Mouse (Mus musculus): ENCODE measurements around the gene Fstl5. TPM values are rescaled to one million over a fixed set of nuclear protein-coding genes. Genes with fewer than 3 reads are reported as not detected.
"Not testable (repeated sequence)": the region's sequence is repeated elsewhere in the genome, so short reads cannot be mapped to it uniquely, and the experiment has no call there.

Fstl5 gene
- total and polyA plus RNA-seq, 3 experiments: not detected

- in situ Hi-C loops (cut with MboI; ENCODE audit: low pct_ligation_motif_present, low pct_unique_long_range_greater_than_20kb, low sequenced_read_pairs) (no loop called here), dilution Hi-C loops (cut with MboI; ENCODE audit: extremely low pct_ligation_motif_present, extremely low pct_unique_long_range_greater_than_20kb, low sequenced_read_pairs) (no loop called here)
- H3K9ac ChIP-seq (ENCODE audit: insufficient read depth, low read depth): no peak overlapping the region
- no peak for DNase-seq (ENCODE audit: extremely low read depth)
- no peak overlapping the region for H3K4me3 ChIP-seq (replicated peaks in 1 of 3; ENCODE audit: low read depth in 2 of 3, low read length in 2 of 3, poor library complexity in 1 of 3)
- H3K4me1 ChIP-seq (ENCODE audit: control insufficient read depth in 1 of 2, insufficient read depth in 2 of 2): no peaks in the 10 kb centered on the region
- H3K27ac ChIP-seq (ENCODE audit: insufficient read depth, low read depth): no peak overlapping the region
- no peaks in the 10 kb centered on the region for H3K36me3 ChIP-seq (replicated peaks in 1 of 2; ENCODE audit: control insufficient read depth in 1 of 2, insufficient read depth in 1 of 2, low read length in 1 of 2)
- no peak for TF ChIP-seq RCOR1 (conservative IDR thresholded peaks at IDR 0.05; ENCODE audit: low read depth, low read length)
- H3K79me2 ChIP-seq (replicated peaks; ENCODE audit: control insufficient read depth, extremely low read depth, insufficient read depth, poor library complexity, severe bottlenecking): no peaks in the 10 kb centered on the region
- H3K9me3 ChIP-seq (replicated peaks; ENCODE audit: low read length): peaks cover 10% of the 10 kb centered on the region
- H3K27me3 ChIP-seq (replicated peaks): no peaks in the 10 kb centered on the region
- no peak overlapping the region for H3K4me2 ChIP-seq (ENCODE audit: insufficient read depth, low read depth, poor library complexity, severe bottlenecking)
Measured at GRCm38 (mm10) chr3:76467229-76467874, 393.3 kb downstream of the Fstl5 start.

DNA sequence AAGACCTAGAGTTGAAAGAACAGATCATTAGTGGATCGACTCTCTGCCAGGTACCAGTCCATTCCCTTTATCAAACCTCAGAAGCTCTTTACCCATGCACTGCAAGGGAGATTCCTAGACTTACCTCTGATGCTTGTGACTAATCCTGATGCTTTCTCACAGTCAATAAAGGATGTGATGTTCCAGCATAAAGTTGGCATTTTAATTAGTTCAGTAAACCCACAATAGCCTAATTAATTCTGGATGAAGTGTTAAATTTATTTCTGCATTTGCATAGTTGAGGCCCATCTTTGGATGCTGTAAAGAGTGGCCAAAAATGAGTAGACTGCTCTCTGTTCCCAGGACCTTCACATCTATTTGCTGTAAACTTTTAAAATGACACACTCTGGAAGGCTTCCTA lies 394.1 kb downstream of the Fstl5 start:
- Histone ChIP-seq H3K79me2 (replicated peaks; ENCODE audit: control insufficient read depth, extremely low read depth, insufficient read depth, poor library complexity, severe bottlenecking) (no peaks in the 10 kb centered on the region), H3K9ac (ENCODE audit: insufficient read depth, low read depth) (no peak overlapping the region), H3K27ac (ENCODE audit: insufficient read depth, low read depth) (no peak overlapping the region), H3K4me3 (replicated peaks in 1 of 3; ENCODE audit: low read depth in 2 of 3, low read length in 2 of 3, poor library complexity in 1 of 3) (no peak overlapping the region), H3K27me3 (replicated peaks) (no peaks in the 10 kb centered on the region), H3K4me2 (ENCODE audit: insufficient read depth, low read depth, poor library complexity, severe bottlenecking) (no peak overlapping the region), H3K4me1 (ENCODE audit: control insufficient read depth in 1 of 2, insufficient read depth in 2 of 2) (no peaks in the 10 kb centered on the region), H3K36me3 (replicated peaks in 1 of 2; ENCODE audit: control insufficient read depth in 1 of 2, insufficient read depth in 1 of 2, low read length in 1 of 2) (no peaks in the 10 kb centered on the region), H3K9me3 (replicated peaks; ENCODE audit: low read length) (peaks cover 5% of the 10 kb centered on the region)
- TF ChIP-seq E2F4 (IDR thresholded peaks at IDR 0.05; ENCODE audit: insufficient replicate concordance, low read depth, low read length) (no peak), SIN3A (IDR thresholded peaks at IDR 0.05; ENCODE audit: low read length) (no peak), ZNF384 (IDR thresholded peaks at IDR 0.05; ENCODE audit: low read depth, low read length) (no peak), JUN (IDR thresholded peaks at IDR 0.05; ENCODE audit: insufficient read depth, low read depth, low read length) (no peak), MAFK (IDR thresholded peaks at IDR 0.05; ENCODE audit: insufficient replicate concordance, low read length) (no peak), MAZ (IDR thresholded peaks at IDR 0.05; ENCODE audit: low read depth, low read length) (no peak), RCOR1 (conservative IDR thresholded peaks at IDR 0.05; ENCODE audit: low read depth, low read length) (no peak), EP300 (IDR thresholded peaks at IDR 0.05; ENCODE audit: low read length) (no peak), POLR2A (IDR thresholded peaks at IDR 0.05; ENCODE audit: low read depth, low read length) (no peak), USF1 (IDR thresholded peaks at IDR 0.05; ENCODE audit: low read depth, low read length) (no peak), GABPA (IDR thresholded peaks at IDR 0.05; ENCODE audit: insufficient replicate concordance, low read depth, low read length) (no peak), MAX (IDR thresholded peaks at IDR 0.05; ENCODE audit: low read length) (no peak), USF2 (conservative IDR thresholded peaks at IDR 0.05; ENCODE audit: low read depth, low read length) (no peak), RAD21 (IDR thresholded peaks at IDR 0.05; ENCODE audit: low read depth, low read length) (no peak), ZMIZ1 (IDR thresholded peaks at IDR 0.05; ENCODE audit: low read depth, low read length) (no peak), NELFE (IDR thresholded peaks at IDR 0.05; ENCODE audit: low read depth, low read length) (no peak)
- no peak for DNase-seq (ENCODE audit: extremely low read depth)
- in situ Hi-C loops (cut with MboI; ENCODE audit: low pct_ligation_motif_present, low pct_unique_long_range_greater_than_20kb, low sequenced_read_pairs) (no loop called here), dilution Hi-C loops (cut with MboI; ENCODE audit: extremely low pct_ligation_motif_present, extremely low pct_unique_long_range_greater_than_20kb, low sequenced_read_pairs) (no loop called here)

DNA sequence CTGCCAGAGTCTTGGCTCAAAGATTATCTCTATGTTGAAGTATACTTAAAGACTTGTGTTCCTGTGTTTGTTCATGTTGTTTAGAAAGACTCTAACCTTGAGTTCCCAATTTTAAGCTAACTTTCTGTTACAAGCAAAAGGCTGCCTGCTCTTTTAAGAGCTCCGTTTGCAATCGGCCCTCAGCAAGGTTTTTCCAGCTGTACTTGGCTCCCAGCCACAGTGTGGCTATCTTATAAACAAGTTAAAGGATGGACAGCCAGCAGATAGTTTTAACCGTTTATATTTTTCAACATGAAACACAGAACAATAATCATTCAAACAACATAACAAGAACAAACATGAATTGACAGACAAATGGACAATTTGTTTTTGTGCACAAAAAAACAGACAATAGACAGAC lies 433.8 kb downstream of the Fstl5 start:
- H3K4me2 ChIP-seq (ENCODE audit: insufficient read depth, low read depth, poor library complexity, severe bottlenecking); H3K4me1 ChIP-seq (ENCODE audit: control insufficient read depth in 1 of 2, insufficient read depth in 2 of 2); H3K9me3 ChIP-seq (replicated peaks; ENCODE audit: low read length); H3K79me2 ChIP-seq (replicated peaks; ENCODE audit: control insufficient read depth, extremely low read depth, insufficient read depth, poor library complexity, severe bottlenecking); H3K4me3 ChIP-seq (replicated peaks in 1 of 3; ENCODE audit: low read depth in 2 of 3, low read length in 2 of 3, poor library complexity in 1 of 3); in situ Hi-C loops (cut with MboI; ENCODE audit: low pct_ligation_motif_present, low pct_unique_long_range_greater_than_20kb, low sequenced_read_pairs); DNase-seq (ENCODE audit: extremely low read depth); H3K9ac ChIP-seq (ENCODE audit: insufficient read depth, low read depth); H3K27me3 ChIP-seq (replicated peaks); H3K27ac ChIP-seq (ENCODE audit: insufficient read depth, low read depth); H3K36me3 ChIP-seq (replicated peaks in 1 of 2; ENCODE audit: control insufficient read depth in 1 of 2, insufficient read depth in 1 of 2, low read length in 1 of 2); dilution Hi-C loops (cut with MboI; ENCODE audit: extremely low pct_ligation_motif_present, extremely low pct_unique_long_range_greater_than_20kb, low sequenced_read_pairs): not testable (repeated sequence)

Measured in CH12.LX (cell line).